Mouse (Mus musculus) heart, postnatal 0 days (tissue): ENCODE results near the gene Slx4ip. TPM values are rescaled to one million over a fixed set of nuclear protein-coding genes. Genes with fewer than 3 reads are reported as not detected.

Experiments
- ATAC-seq: fragments of 200-750 bp; cut with Nextera tagmentation; 2 replicates; pipeline ENCODE4 v1.8.0; 2017; ENCODE audit warnings: low read depth, moderate number of reproducible peaks, moderate library complexity; ENCODE audit not compliant: insufficient read depth
- DNase-seq: peaks from one replicate; pipeline ENCODE4 v3.0.0-alpha.2; 2016; ENCODE audit warnings: low spot score
- H3K27ac ChIP-seq: fragments of 300-500 bp; sonication (generic); 2 replicates; pipeline ENCODE4 v1.5.1; 2014; ENCODE audit warnings: low read depth, mild to moderate bottlenecking
- H3K27me3 ChIP-seq: fragments of 300-500 bp; sonication (generic); 2 replicates; pipeline ENCODE4 v1.6.1; 2014; ENCODE audit warnings: low read length, mixed read lengths; ENCODE audit not compliant: control insufficient read depth, insufficient read depth
- H3K36me3 ChIP-seq: fragments of 300-500 bp; sonication (generic); replicated peaks from 2 replicates; pipeline ENCODE4 v1.6.1; 2014; ENCODE audit warnings: low read length, mixed read lengths; ENCODE audit not compliant: control insufficient read depth, insufficient read depth
- H3K4me1 ChIP-seq: fragments of 300-500 bp; sonication (generic); 2 replicates; pipeline ENCODE4 v1.6.1; 2014; ENCODE audit warnings: antibody characterized with exemption; ENCODE audit not compliant: control insufficient read depth, insufficient read depth
- H3K4me2 ChIP-seq: fragments of 300-500 bp; sonication (generic); 2 replicates; pipeline ENCODE4 v1.6.1; 2014; ENCODE audit warnings: low read depth, mild to moderate bottlenecking, low read length, moderate library complexity
- H3K4me3 ChIP-seq: fragments of 300-500 bp; sonication (generic); 2 replicates; pipeline ENCODE4 v1.5.1; 2014; ENCODE audit warnings: low read depth, low read length
- H3K9ac ChIP-seq: fragments of 300-500 bp; sonication (generic); replicated peaks from 2 replicates; pipeline ENCODE4 v1.6.1; 2014; ENCODE audit warnings: low read depth, low read length, mixed read lengths
- H3K9me3 ChIP-seq: fragments of 300-500 bp; sonication (generic); replicated peaks from 2 replicates; pipeline ENCODE4 v1.6.1; 2016; ENCODE audit warnings: low read length; ENCODE audit not compliant: control insufficient read depth
- CTCF ChIP-seq: IDR thresholded peaks from 2 replicates; pipeline ENCODE4 v1.5.1; 2016; ENCODE audit warnings: antibody characterized with exemption, control low read depth, low read depth
- EP300 ChIP-seq: IDR thresholded peaks from 2 replicates; pipeline ENCODE4 v1.6.1; 2016; ENCODE audit warnings: antibody characterized with exemption, low read depth
- WGBS: fragments of 180-500 bp; shearing (Covaris S2); extraction: QIAGEN DNeasy Blood & Tissue Kit; methylation state at CpG from one replicate; pipeline ENCODE4 v1.1.7; 2014; 5-methylcytosine and 5-hydroxymethylcytosine counted together
- polyA plus RNA-seq: library from polyadenylated mRNA; unstranded; fragments of >200 nt; fragmentation: Nextera tagmentation; extraction: Ambion mirVana; gene quantifications from 2 replicates; pipeline ENCODE4 v1.2.1, GENCODE M21; 2015
- total RNA-seq: library from RNA; depleted of rRNA; stranded (reverse); fragments of >200 nt; gene quantifications from 2 replicates; pipeline ENCODE4 v1.2.3, GENCODE M21; 2014; ENCODE audit warnings: low replicate concordance

Gene Slx4ip
- total and polyA plus RNA-seq, 2 experiments from 2014 or later = 1.2 to 2.1 TPM

- WGBS = under 1% methylated on average over 23 of the region's 23 CpGs
- Histone ChIP-seq H3K9ac (peak overlapping the region; percentile 71), H3K36me3 (no peaks in the 10 kb centered on the region), H3K4me3 (peak overlapping the region; percentile 80), H3K27me3 (no peaks in the 10 kb centered on the region), H3K27ac (peak overlapping the region; percentile 97), H3K4me1 (peaks cover 7% of the 10 kb centered on the region), H3K9me3 (no peaks in the 10 kb centered on the region), H3K4me2 (peak overlapping the region; percentile 71)
- DNase-seq (peak; percentile 97), ATAC-seq (peak; percentile 82)
- TF ChIP-seq CTCF (no peak), EP300 (peak; percentile 92)
Observed at GRCm38 (mm10) chr2:136891951-136892371, 943 bp downstream of the Slx4ip start.

DNA sequence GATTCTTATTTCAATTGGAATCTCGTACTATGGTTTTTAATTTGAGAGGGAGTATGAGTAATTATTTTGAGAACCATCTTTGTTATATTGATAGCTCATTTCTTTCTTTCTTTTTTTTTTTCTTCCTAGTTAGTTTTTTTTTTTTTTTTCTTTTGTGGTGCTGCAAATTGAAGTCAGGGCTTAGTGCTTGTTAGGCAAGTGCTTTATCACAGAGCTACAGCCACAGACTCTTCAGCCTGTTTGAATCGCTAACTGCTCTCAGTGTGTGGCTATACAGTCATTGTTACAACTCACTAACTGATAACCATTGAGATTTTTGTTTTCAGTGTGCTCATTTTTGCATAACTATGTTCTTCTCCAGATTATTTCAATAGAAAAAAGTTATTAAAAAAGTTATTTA lies 3.5 kb downstream of the Slx4ip start:
- TF ChIP-seq CTCF = no peak
- no peak for TF ChIP-seq EP300
- 78% methylated on average over 2 of the region's 2 CpGs for WGBS
- no peak overlapping the region for H3K9ac ChIP-seq

DNA sequence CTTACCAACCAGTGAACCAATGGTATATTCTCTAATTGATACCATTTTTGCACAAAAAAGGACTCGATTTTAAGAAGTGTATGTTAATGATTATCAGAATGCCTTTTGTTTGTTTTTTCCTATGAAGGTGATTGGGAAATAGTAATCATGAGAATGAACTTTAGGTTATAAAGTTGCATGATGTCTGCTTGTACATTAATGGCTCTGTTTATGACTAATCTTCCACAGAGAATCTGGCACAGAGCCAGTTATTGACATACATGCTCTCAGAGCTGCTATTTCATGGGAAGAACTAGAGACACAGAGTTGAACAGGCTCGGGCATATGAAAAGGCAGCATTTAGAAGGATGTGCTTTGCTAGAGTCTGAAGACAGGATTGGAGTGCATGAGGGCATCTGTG lies 5.1 kb downstream of the Slx4ip start:
- H3K9ac ChIP-seq = no peak overlapping the region
- no peak overlapping the region for H3K27ac ChIP-seq
- ATAC-seq (no peak), DNase-seq (no peak)
- no peak overlapping the region for H3K4me3 ChIP-seq
- H3K9me3 ChIP-seq = no peaks in the 10 kb centered on the region
- TF ChIP-seq EP300 = no peak
- TF ChIP-seq CTCF = no peak
- no peak overlapping the region for H3K4me2 ChIP-seq
- 75% methylated on average over 2 of the region's 2 CpGs for whole genome bisulfite sequencing
- no peaks in the 10 kb centered on the region for H3K4me1 ChIP-seq
- H3K36me3 ChIP-seq = no peaks in the 10 kb centered on the region
- no peaks in the 10 kb centered on the region for H3K27me3 ChIP-seq

More for the DNA sequence above, 3.5 kb downstream of the Slx4ip start:
- H3K9me3 ChIP-seq = no peaks in the 10 kb centered on the region
- peaks cover 7% of the 10 kb centered on the region for H3K4me1 ChIP-seq
- no peaks in the 10 kb centered on the region for H3K27me3 ChIP-seq
- H3K4me3 ChIP-seq = no peak overlapping the region
- H3K36me3 ChIP-seq = no peaks in the 10 kb centered on the region
- no peak overlapping the region for H3K4me2 ChIP-seq
- ATAC-seq (no peak), DNase-seq (no peak)
- H3K27ac ChIP-seq = no peak overlapping the region

- Histone ChIP-seq H3K27me3 (no peaks in the 10 kb centered on the region), H3K9ac (no peak overlapping the region), H3K27ac (no peak overlapping the region), H3K4me3 (no peak overlapping the region), H3K4me2 (no peak overlapping the region), H3K36me3 (no peaks in the 10 kb centered on the region; the same call in 1 of the 2 replicates), H3K9me3 (0 out of 2 replicates have a peak, but pooled peaks cover 5% of the 10 kb centered on the region), H3K4me1 (0 out of 2 replicates have a peak, but pooled peaks cover 1% of the 10 kb centered on the region)
- 72% methylated on average over 3 of the region's 3 CpGs for WGBS
- ATAC-seq (no peak), DNase-seq (no peak)
- TF ChIP-seq CTCF = no peak
- TF ChIP-seq EP300 = no peak
Observed at GRCm38 (mm10) chr2:136908596-136908995, 17.6 kb downstream of the Slx4ip start.

DNA sequence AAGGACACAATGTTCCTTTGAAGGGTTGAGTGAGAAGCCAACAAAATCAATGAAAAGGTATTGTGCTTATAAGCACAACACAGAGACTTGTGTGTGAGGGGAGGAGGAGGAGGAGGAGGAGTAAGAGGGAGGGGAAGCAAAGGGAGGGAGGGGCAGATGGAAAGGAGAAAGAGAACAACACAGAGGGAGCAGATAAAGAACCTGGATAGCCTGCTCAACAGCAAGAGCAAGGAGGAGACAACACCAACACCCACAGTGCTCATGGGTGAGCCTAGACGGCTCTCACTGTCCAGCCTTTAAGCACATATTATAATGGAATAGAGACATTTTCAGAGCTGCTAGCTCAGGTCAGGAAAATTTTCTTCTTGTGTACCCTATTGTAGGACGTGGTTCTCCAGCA lies 18.3 kb downstream of the Slx4ip start:
- WGBS = 66% methylated on average over 2 of the region's 2 CpGs
- Histone ChIP-seq H3K4me3 (no peak overlapping the region), H3K4me1 (no peaks in the 10 kb centered on the region), H3K9ac (no peak overlapping the region), H3K9me3 (0 out of 2 replicates have a peak, but pooled peaks cover 5% of the 10 kb centered on the region), H3K27ac (no peak overlapping the region), H3K36me3 (no peaks in the 10 kb centered on the region; the same call in 1 of the 2 replicates), H3K27me3 (no peaks in the 10 kb centered on the region), H3K4me2 (no peak overlapping the region)
- no peak for ATAC-seq
- TF ChIP-seq EP300 = no peak
- TF ChIP-seq CTCF = no peak
- DNase-seq = no peak

- Histone ChIP-seq H3K27me3 (no peaks in the 10 kb centered on the region), H3K4me3 (no peak overlapping the region), H3K27ac (peak overlapping the region; percentile 52; the same call in 1 of the 2 replicates), H3K4me1 (no peaks in the 10 kb centered on the region), H3K36me3 (no peaks in the 10 kb centered on the region), H3K9ac (no peak overlapping the region), H3K9me3 (no peaks in the 10 kb centered on the region), H3K4me2 (no peak overlapping the region)
- DNase-seq = peak; percentile 20
- peak; percentile 47 for ATAC-seq
- TF ChIP-seq CTCF (no peak), EP300 (no peak)
- 39% methylated on average over 4 of the region's 4 CpGs for WGBS
Observed at GRCm38 (mm10) chr2:136911958-136912411, 21.0 kb downstream of the Slx4ip start.
